Mouse (Mus musculus): ENCODE data around the gene Ctnnd2. TPM values are rescaled to one million over a fixed set of nuclear protein-coding genes. Genes with fewer than 3 reads are reported as not detected.
A peak's percentile ranks its signal among the peaks of the same experiment; 100 is the strongest.

The Ctnnd2 gene
- polyA plus RNA-seq, 1 experiment from 2014 or later = 0.15 TPM

DNA sequence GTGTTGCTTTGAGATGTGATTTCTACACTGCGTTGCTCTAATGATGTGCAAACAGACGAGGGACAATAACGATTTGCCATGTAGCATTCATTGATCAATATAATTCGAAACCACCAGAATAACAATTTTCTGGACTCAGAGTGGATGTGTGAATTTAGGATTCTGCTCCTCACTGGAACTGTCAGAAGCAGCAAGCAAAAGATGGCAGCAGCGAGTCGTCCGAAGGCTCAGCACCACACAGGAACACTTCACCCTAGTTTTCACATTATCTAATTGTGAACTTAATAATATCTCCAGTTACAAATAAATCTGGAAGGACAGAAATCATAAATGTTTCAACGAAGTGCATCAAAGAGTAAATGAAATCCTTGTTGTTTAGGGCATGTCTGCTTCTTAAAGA lies 2.4 kb upstream of the Ctnnd2 start:
- DNase-seq (no peak), ATAC-seq (no peak)
- Histone ChIP-seq H3K9me3 (ENCODE audit: low read length) (no peaks in the 10 kb centered on the region), H3K4me1 (ENCODE audit: insufficient read depth) (0 out of 2 replicates have a peak, but pooled peaks cover 3% of the 10 kb centered on the region), H3K27ac (ENCODE audit: low read depth) (no peak overlapping the region), H3K4me2 (ENCODE audit: low read depth, low read length) (no peak overlapping the region), H3K36me3 (replicated peaks; ENCODE audit: insufficient read depth, low read length) (no peaks in the 10 kb centered on the region), H3K4me3 (ENCODE audit: low read depth, low read length) (no peak overlapping the region), H3K27me3 (ENCODE audit: insufficient read depth, low read length) (peaks cover 39% of the 10 kb centered on the region), H3K9ac (replicated peaks) (no peak overlapping the region)
- WGBS (ENCODE audit: insufficient replicate concordance) = 65% methylated on average over 8 of the region's 8 CpGs
- no peak for TF ChIP-seq CTCF (IDR thresholded peaks at IDR 0.05; ENCODE audit: low read depth)
- no peak for TF ChIP-seq EP300 (IDR thresholded peaks at IDR 0.05; ENCODE audit: low read depth)

DNA sequence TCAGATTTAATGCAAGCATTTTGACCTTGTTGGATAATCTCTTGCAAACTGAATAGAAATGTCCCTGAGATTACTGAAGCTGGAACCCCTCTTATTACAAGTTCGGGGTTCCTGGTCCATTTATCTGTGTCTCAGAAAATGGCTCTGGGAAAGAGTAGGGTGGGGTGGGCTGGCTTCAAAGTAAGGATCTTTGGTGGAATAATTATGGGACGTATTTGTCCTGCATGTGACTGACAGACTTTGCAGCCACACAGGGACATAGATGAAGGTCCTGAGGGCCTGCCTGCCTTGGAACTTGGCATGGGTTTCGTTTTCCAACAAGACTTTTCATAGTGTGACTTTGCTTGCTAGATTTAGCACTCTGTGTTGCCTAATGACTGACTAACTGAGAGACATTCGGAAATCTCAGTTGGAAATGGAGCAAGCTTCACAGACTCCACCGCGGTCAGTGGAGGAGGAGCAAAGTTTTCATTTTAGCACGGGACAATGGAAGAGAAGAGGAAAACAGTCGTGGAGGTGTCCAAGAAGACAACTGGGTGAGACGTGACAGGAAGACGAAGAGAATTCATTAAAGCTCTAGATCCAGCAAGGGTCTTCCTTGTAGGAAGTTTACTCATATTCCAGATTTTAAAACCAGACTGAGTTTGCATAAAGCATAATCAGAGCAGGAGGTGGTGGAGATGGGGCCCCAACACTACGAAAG lies 749 bp upstream of the Ctnnd2 start:
- no peak for ATAC-seq
- no peak overlapping the region for H3K27ac ChIP-seq (ENCODE audit: low read depth)
- TF ChIP-seq EP300 (IDR thresholded peaks at IDR 0.05; ENCODE audit: low read depth) (no peak), CTCF (IDR thresholded peaks at IDR 0.05; ENCODE audit: low read depth) (no peak)
- 16% methylated on average over 11 of the region's 11 CpGs for WGBS (ENCODE audit: insufficient replicate concordance)
- 0 out of 2 replicates have a peak, but pooled peaks cover 3% of the 10 kb centered on the region for H3K4me1 ChIP-seq (ENCODE audit: insufficient read depth)
- H3K4me3 ChIP-seq (ENCODE audit: low read depth, low read length) = peak overlapping the region; percentile 42; the same call in 1 of the 2 replicates
- no peaks in the 10 kb centered on the region for H3K36me3 ChIP-seq (replicated peaks; ENCODE audit: insufficient read depth, low read length)
- H3K9ac ChIP-seq (replicated peaks) = no peak overlapping the region
- H3K4me2 ChIP-seq (ENCODE audit: low read depth, low read length) = peak overlapping the region; percentile 70; the same call in 1 of the 2 replicates
- H3K27me3 ChIP-seq (ENCODE audit: insufficient read depth, low read length) = peaks cover 39% of the 10 kb centered on the region
- H3K9me3 ChIP-seq (ENCODE audit: low read length) = no peaks in the 10 kb centered on the region
- no peak for DNase-seq

DNA sequence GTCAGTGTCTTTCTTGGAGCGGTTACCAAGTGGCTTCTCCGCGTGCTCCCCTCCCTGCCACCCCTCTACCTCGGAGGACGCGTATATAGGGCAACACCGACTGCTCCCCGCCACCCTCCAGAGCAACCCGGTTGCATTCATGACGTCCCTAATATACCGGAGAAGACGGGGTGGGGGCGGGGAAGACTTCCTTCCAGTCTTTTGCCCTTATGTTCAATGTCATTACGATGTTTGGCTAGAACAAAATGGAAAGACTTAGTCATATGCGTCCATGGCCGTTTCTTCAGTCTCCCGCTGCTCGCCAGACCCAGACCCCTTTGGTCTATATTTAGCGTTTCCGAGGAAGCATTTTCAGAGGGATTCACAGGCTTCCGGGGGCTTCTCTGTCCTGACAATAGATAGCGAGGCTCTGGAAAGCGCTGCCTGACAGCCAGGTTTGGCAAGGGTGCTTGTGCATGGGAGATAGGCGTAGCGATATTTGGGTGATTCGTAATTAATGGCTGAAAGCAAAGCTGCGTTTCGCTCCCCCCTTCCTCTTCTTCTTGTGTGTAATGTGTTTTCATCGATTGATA lies 1.1 kb downstream of the Ctnnd2 start:
- peak overlapping the region; percentile 42 for H3K4me3 ChIP-seq (ENCODE audit: low read depth, low read length)

DNA sequence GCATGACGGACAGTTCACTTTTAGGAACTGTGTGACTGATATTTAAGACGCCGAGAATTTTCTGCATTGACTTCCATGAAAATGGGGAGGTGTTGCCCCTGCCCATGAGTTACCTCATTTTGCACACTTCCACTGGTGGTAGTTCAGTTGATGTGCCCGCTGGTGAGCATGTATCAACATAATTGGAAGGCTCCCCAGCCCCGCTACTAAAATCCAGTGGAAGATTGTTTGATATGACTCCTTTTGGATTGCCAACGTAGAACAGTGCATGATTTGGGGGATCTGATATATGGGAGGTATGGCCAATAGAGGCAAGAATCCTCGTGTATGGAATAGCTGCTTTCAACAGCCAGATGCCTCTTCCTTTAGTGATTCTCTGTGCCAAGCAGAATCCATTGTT lies 1.9 kb downstream of the Ctnnd2 start:
- Histone ChIP-seq H3K4me1 (ENCODE audit: insufficient read depth) (0 out of 2 replicates have a peak, but pooled peaks cover 3% of the 10 kb centered on the region), H3K9ac (replicated peaks) (no peak overlapping the region), H3K4me3 (ENCODE audit: low read depth, low read length) (no peak overlapping the region), H3K4me2 (ENCODE audit: low read depth, low read length) (no peak overlapping the region), H3K27ac (ENCODE audit: low read depth) (no peak overlapping the region), H3K36me3 (replicated peaks; ENCODE audit: insufficient read depth, low read length) (no peaks in the 10 kb centered on the region), H3K27me3 (ENCODE audit: insufficient read depth, low read length) (peaks cover 39% of the 10 kb centered on the region), H3K9me3 (ENCODE audit: low read length) (no peaks in the 10 kb centered on the region)
- TF ChIP-seq EP300 (IDR thresholded peaks at IDR 0.05; ENCODE audit: low read depth) = no peak
- TF ChIP-seq CTCF (IDR thresholded peaks at IDR 0.05; ENCODE audit: low read depth) = no peak
- DNase-seq (no peak), ATAC-seq (no peak)
- 52% methylated on average over 7 of the region's 7 CpGs for WGBS (ENCODE audit: insufficient replicate concordance)

More for the DNA sequence above, 1.1 kb downstream of the Ctnnd2 start:
- Histone ChIP-seq H3K4me2 (ENCODE audit: low read depth, low read length) (peak overlapping the region; percentile 70), H3K27ac (ENCODE audit: low read depth) (no peak overlapping the region), H3K9ac (replicated peaks) (no peak overlapping the region), H3K27me3 (ENCODE audit: insufficient read depth, low read length) (peaks cover 39% of the 10 kb centered on the region), H3K4me1 (ENCODE audit: insufficient read depth) (0 out of 2 replicates have a peak, but pooled peaks cover 3% of the 10 kb centered on the region), H3K36me3 (replicated peaks; ENCODE audit: insufficient read depth, low read length) (no peaks in the 10 kb centered on the region), H3K9me3 (ENCODE audit: low read length) (no peaks in the 10 kb centered on the region)
- ATAC-seq (no peak), DNase-seq (no peak)
- TF ChIP-seq EP300 (IDR thresholded peaks at IDR 0.05; ENCODE audit: low read depth) (no peak), CTCF (IDR thresholded peaks at IDR 0.05; ENCODE audit: low read depth) (no peak)
- 2% methylated on average over 29 of the region's 29 CpGs for WGBS (ENCODE audit: insufficient replicate concordance)

DNA sequence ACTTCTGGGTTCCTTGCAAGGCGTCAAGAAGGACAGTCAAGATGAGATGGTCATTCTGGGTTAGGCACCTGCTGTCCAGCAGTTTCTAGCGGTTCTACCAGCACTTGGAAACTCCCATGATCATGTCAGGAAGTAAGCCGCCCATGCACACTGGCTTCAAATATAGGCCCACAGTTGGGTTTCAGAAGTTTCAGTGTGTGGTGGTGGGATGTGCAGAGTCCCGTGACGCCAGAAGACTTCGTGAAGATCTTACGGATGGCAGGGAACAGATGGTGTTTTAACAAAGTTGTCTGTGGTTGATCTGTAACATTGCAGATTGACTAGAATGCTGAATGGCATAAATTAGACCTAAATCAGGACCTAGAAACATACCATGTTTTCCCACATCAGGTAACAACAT lies 11.6 kb downstream of the Ctnnd2 start:
- Histone ChIP-seq H3K4me3 (ENCODE audit: low read depth, low read length) (no peak overlapping the region), H3K36me3 (replicated peaks; ENCODE audit: insufficient read depth, low read length) (no peaks in the 10 kb centered on the region), H3K4me1 (ENCODE audit: insufficient read depth) (no peaks in the 10 kb centered on the region), H3K9me3 (ENCODE audit: low read length) (no peaks in the 10 kb centered on the region), H3K27me3 (ENCODE audit: insufficient read depth, low read length) (no peaks in the 10 kb centered on the region), H3K27ac (ENCODE audit: low read depth) (no peak overlapping the region), H3K9ac (replicated peaks) (no peak overlapping the region), H3K4me2 (ENCODE audit: low read depth, low read length) (no peak overlapping the region)
- WGBS (ENCODE audit: insufficient replicate concordance) = 84% methylated on average over 7 of the region's 7 CpGs
- DNase-seq (no peak), ATAC-seq (no peak)
- no peak for TF ChIP-seq EP300 (IDR thresholded peaks at IDR 0.05; ENCODE audit: low read depth)
- TF ChIP-seq CTCF (IDR thresholded peaks at IDR 0.05; ENCODE audit: low read depth) = no peak

DNA sequence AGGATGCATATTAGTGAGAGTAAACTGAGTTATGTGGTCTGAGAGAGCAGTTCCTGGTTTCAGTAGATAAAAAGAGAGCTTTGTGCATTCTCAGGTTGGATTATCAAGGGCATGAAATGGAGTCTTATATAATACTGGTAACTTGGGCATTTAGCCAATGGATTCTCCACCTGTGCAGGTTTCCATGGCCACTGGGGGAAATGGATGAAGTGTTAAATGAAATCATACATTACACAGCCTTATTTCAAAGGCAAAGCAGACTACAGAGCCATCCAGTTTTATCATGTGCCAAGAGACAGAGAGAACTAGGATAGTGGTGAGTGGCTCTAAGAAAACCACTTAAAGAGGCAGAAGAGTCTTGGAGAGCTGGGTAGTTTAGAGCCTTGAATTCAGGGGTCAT lies 18.5 kb downstream of the Ctnnd2 start:
- no peaks in the 10 kb centered on the region for H3K27me3 ChIP-seq (ENCODE audit: insufficient read depth, low read length)
- ATAC-seq = no peak
- no peak overlapping the region for H3K4me2 ChIP-seq (ENCODE audit: low read depth, low read length)
- H3K27ac ChIP-seq (ENCODE audit: low read depth) = no peak overlapping the region
- TF ChIP-seq CTCF (IDR thresholded peaks at IDR 0.05; ENCODE audit: low read depth) (no peak), EP300 (IDR thresholded peaks at IDR 0.05; ENCODE audit: low read depth) (no peak)
- H3K4me3 ChIP-seq (ENCODE audit: low read depth, low read length) = no peak overlapping the region
- no peak overlapping the region for H3K9ac ChIP-seq (replicated peaks)
- H3K9me3 ChIP-seq (ENCODE audit: low read length) = no peaks in the 10 kb centered on the region
- H3K36me3 ChIP-seq (replicated peaks; ENCODE audit: insufficient read depth, low read length) = no peaks in the 10 kb centered on the region
- no peak for DNase-seq
- no peaks in the 10 kb centered on the region for H3K4me1 ChIP-seq (ENCODE audit: insufficient read depth)

Data from liver, postnatal 0 days (tissue).